Mouse (Mus musculus) lung, adult 2 months (tissue): Measurements from ENCODE around the gene Rnf44. TPM values are rescaled to one million over a fixed set of nuclear protein-coding genes. Genes with fewer than 3 reads are reported as not detected.

ENCODE experiments used
- DNase-seq: peaks from one replicate; pipeline ENCODE4 v3.0.0; 2022
- H3K4me1 ChIP-seq: fragments of 200-500 bp; 2 replicates; pipeline ENCODE4 v1.6.1; 2011; ENCODE audit warnings: low read length; ENCODE audit not compliant: control insufficient read depth, insufficient read depth
- H3K4me3 ChIP-seq: fragments of 200-500 bp; replicated peaks from 2 replicates; pipeline ENCODE3; 2011; ENCODE audit warnings: low read depth, mild to moderate bottlenecking, control low read depth, low read length; ENCODE audit errors: extremely low read depth
- CTCF ChIP-seq: fragments of 200-500 bp; IDR thresholded peaks from 2 replicates; pipeline ENCODE4 v1.5.1; 2011; ENCODE audit warnings: mild to moderate bottlenecking, low read length, control low read depth; ENCODE audit not compliant: insufficient read depth
- POLR2A ChIP-seq: fragments of 200-500 bp; IDR thresholded peaks from 2 replicates; pipeline ENCODE4 v1.6.1; 2011; ENCODE audit warnings: low read depth, mild to moderate bottlenecking, control low read depth, low read length, borderline replicate concordance; ENCODE audit errors: extremely low read depth
- WGBS: fragments of 180-500 bp; shearing (Covaris S2); methylation state at CpG from one replicate; pipeline ENCODE4 v1.1.7; 2018; 5-methylcytosine and 5-hydroxymethylcytosine counted together
- polyA plus RNA-seq: library from polyadenylated mRNA; depleted of rRNA; stranded (reverse); fragments of >200 nt; gene quantifications from 2 replicates; pipeline ENCODE4 v1.2.3, GENCODE M21; 2012

Gene Rnf44
- polyA plus RNA-seq, 1 experiment = 256 TPM

DNA sequence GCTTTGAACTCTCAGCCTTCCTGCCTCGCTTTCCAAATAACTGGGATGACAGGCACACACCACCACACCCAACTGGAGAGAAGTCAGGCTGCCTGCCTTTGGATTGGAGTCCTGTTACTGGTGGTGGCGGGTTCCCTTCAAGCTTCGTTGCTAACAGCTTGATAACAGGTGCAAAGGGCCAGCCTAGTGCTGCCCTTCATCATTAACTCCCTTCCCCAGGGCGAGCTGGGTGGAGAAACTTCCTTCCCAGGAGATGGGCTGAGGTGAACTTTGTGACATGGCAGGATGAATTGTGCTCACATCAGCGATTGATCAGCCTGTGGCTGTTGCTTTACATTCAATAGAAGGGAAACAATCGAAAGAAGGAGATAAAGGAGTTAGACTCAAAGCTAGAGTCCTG lies 11.2 kb upstream of the Rnf44 start:
- TF ChIP-seq POLR2A (no peak), CTCF (no peak)
- WGBS = 42% methylated on average over 6 of the region's 6 CpGs

DNA sequence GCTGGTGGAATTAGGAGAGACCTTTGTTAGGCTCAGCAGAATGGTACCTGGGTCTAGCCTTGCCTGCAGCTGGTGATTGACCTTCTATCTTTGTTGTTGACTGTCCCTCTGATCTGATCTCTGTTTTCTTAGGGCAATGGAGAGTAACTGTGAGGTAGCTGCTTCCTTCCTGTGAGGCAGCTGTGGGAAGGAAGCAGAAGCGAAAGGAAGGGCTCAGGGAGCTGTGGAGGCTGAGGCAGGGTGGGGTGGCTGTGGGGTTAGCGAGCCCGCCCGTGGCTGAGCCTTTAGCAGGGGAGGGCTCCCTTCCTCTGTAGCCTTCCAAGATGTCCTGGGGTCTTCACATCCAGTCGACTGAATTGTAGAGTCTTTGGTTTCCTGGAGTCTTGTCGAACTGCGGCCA lies 8.8 kb upstream of the Rnf44 start:
- no peak for DNase-seq
- H3K4me1 ChIP-seq = no peaks in the 10 kb centered on the region
- WGBS = 28% methylated on average over 7 of the region's 7 CpGs
- no peak overlapping the region for H3K4me3 ChIP-seq
- TF ChIP-seq CTCF = no peak
- no peak for TF ChIP-seq POLR2A

More for the DNA sequence above, 11.2 kb upstream of the Rnf44 start:
- no peak for DNase-seq
- Histone ChIP-seq H3K4me1 (no peaks in the 10 kb centered on the region), H3K4me3 (no peak overlapping the region)

DNA sequence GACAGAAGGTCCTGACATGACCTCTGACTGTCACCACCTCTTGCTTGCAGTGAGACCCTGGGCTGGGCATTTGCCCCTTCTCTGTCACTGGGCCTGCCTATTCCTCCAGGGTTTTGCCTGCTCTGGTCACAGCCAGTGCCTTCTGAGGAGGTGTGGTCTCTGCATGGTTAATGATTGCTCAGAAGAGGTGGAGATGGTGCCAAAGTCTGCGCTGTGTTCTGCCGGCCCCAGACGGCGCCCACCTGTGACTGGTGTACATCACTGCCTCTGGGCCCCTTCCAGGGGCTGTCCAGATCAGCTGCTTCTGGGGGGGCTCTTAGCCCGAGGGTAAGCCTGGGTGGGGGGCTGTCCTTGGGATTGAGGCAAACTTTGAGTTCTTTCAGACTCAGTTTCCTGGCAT lies 7.5 kb upstream of the Rnf44 start, which contains the start of gene Cdhr2:
Gene Cdhr2, plus strand, starts transcription at position 219 of the 400 bp plus-strand sequence.
- DNase-seq = no peak
- 54% methylated on average over 5 of the region's 5 CpGs for WGBS
- TF ChIP-seq CTCF (no peak), POLR2A (no peak)
- no peaks in the 10 kb centered on the region for H3K4me1 ChIP-seq
- H3K4me3 ChIP-seq = no peak within 1 kb of the TSS

DNA sequence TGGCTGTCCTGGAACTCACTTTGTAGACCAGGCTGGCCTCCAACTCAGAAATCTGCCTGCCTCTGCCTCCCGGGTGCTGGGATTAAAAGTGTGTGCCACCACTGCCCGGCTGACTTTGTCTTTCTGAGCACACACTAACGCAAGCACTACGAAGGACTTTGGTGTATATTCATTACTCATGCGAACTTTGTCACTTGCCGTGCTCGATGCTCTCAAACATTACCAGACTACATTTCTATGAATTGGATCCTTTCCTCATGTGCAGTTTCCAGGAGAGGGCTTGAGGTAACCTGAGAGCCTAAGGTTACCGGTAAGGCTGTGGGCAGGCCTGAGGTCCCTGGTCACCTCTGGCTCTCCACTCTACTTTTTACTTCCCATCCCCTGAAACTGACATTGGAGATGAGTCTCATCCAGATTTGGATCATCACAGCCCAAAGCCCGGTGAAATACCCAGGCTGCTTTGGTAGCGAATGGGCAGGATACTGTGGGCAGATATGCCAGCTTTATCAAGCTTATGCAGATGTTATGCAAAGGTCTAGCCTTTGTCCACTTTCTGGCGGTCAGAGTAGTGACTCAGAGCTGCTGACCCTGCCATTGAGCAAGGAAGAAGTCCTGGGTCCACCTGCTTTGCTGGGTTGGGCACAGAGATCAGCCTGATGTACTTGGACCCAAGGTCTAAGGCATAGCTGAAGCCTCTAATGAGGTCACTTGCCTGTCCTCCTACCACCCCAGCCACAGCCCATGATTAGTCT lies 1.9 kb upstream of the Rnf44 start:
- no peak for TF ChIP-seq CTCF
- no peak for TF ChIP-seq POLR2A
- Histone ChIP-seq H3K4me3 (no peak overlapping the region), H3K4me1 (peaks cover 16% of the 10 kb centered on the region)
- 90% methylated on average over 11 of the region's 11 CpGs for WGBS
- DNase-seq = no peak

DNA sequence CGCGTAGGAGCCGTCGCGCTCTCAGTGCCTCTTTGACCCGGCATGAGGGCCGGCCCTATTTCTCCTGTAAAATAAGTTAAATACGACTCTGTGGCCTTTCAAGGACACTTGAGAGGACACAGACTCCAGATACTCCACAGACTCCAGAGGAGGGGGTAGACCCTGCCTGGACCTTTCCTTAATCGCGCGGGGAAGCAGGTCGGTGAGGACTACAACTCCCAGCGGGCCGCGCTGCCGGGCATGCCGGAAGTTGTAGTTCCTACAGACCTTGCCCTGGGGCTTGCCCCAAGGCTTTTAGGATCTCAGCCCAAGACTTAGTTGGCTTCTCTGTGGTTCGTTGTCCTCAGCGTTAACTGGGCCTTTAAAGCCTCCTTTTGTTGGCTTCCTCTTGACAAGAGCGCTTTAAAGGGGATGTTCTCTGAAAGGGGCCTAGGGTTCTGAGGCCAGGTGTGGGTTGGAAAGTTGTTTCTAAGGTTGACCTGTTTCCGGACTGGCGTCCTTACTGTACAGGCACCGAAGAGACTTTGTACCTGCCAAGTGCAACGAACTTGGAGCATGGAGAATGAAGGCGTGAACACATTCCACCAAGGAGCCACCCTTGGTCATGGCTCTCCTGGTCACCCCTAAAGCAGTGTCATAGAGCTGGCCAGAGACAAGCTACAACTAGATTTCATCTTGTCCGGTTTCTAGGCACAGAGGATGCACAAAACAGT lies 797 bp upstream of the Rnf44 start:
- 12% methylated on average over 26 of the region's 26 CpGs for WGBS
- TF ChIP-seq POLR2A = peak; percentile 48; the same call in 1 of the 2 replicates
- TF ChIP-seq CTCF = no peak
- peaks cover 16% of the 10 kb centered on the region for H3K4me1 ChIP-seq
- DNase-seq = peak; percentile 94
- H3K4me3 ChIP-seq = peak overlapping the region; percentile 78

DNA sequence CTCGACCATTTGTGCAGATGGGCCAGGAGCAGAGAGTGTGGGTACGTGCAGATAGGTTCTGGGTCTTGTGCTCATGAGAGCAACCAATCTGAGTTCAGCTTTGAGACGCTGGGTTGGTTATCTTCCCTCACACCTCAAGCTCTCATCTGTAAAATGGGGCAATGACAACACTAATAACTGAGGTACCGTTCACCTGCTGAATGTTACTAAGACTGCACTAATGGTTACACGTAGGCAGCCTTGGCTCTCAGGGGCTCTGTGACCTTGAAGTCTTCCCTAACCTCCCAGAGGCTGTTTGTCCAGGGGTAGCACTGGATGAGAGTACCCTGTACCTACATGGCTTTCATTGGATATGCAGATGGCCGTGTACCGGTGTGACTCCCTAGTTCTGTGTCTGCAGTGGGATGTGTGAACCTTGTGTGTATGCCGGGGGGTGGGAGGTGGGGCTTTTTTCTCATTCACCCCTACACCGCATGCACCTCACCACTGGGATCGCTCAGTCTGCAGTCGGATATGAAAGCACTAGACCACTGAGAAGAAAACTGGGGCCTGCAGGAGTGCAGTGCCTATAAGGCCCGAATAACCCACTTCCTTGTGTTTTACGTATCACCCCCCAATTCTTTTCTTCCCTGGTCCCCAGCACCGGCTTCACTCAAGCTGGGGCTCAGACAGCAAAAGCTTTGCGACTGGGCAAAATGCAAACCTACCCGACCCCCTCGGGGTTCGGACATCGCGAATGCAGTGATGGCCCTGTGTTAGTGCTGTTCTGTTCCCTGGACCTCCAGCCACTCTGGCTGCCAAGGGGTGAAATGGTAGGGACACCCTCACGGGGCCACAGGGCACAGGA lies 773 bp downstream of the Rnf44 start:
- H3K4me3 ChIP-seq = peak overlapping the region; percentile 95
- no peak for TF ChIP-seq POLR2A
- H3K4me1 ChIP-seq = peaks cover 16% of the 10 kb centered on the region
- 7% methylated on average over 21 of the region's 21 CpGs for WGBS
- DNase-seq = no peak

DNA sequence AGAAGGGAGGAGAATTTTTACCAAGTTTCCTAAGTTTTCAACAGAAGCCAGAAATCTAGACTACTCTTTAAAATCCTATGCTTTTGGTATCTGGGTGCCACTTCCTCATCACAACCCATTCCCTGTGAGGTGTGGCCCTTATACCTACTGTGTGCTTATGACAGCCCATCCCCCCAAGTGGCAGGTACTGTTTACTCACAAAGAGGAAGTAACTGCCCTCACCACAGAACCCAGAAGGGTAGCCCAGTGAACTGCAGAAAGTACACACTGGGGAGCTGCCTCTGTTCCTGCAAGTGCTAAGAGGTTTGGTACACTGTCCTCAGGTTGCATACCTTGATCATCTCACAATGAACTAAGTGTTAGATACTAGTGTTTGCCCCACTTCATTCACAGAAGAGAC lies 2.0 kb downstream of the Rnf44 start:
- H3K4me3 ChIP-seq = no peak overlapping the region
- no peak for DNase-seq

DNA sequence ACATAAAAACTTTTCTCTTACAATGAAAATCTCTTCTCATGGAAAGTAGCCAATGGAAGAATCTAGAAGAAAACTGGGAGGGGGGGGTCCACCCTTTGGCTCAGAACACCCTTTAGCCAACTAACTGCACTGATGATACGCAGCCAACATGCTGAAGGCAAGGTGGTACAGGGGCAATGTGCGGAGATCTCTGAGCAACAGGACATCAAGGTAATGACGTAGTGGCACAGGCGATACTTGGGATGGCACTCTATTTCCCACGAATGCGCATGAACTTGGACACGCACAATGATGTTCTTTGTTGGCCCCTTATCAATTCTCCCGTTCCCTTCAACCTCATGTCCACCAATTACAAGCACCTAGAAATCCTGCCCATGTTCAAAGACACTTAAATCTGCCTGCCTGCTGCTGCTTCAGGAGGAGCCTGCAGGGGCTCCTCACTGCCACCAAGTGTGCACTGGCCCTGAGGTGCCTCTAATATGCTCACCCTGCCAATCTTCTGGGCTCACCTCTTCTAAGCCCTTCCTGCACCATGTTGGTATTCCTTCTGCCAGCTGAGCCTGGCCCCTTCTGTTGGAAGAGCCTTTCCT lies 3.5 kb downstream of the Rnf44 start:
- peaks cover 27% of the 10 kb centered on the region for H3K4me1 ChIP-seq
- DNase-seq = no peak
- 88% methylated on average over 8 of the region's 8 CpGs for WGBS
- TF ChIP-seq POLR2A (no peak), CTCF (no peak)
- H3K4me3 ChIP-seq = no peak overlapping the region

More for the DNA sequence above, 2.0 kb downstream of the Rnf44 start:
- no peak for TF ChIP-seq POLR2A
- TF ChIP-seq CTCF = no peak
- peaks cover 16% of the 10 kb centered on the region for H3K4me1 ChIP-seq

DNA sequence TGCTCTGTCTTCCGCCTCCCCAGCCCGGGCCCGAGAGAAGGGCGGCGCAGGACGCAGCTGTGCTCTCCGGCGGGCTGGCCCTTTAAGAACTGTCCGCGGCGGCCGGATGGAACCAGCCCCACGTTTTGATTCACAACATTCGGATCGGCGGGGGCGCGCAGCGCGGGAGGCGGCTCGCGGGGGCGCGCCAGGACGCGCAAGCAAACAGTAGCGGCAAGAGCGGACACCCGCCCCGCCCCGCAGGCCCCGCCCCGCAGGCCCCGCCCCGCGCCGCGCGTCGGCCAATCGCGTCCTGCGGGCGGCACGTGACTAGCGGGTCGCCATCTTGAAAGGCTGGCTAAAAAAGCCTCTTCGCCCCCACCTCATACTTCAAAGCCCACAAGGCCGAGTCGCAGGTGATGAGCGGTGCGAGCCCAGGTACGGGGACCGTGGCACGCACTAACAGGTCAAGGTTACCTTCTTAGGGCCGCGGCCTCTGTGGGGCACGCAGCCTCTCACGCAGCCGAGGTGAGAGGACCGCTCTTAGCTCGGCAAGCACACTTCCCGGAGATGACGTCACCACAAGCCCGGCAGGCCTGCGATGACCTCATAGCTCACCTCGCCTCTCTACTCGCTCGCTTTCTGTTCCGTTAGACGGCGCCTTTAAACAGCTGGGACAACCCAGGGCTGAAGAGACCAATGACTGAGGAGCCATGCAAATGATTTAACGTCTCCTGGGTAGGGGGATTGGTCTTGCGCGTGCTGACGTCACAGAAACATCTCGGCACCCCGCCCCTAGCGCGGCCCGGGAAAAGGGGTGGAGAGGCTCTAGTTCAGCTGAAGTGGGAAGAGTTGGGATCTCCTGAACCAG lies 5.9 kb downstream of the Rnf44 start:
- Histone ChIP-seq H3K4me1 (peaks cover 29% of the 10 kb centered on the region), H3K4me3 (peak overlapping the region; percentile 97)
- DNase-seq = peak; percentile 95
- TF ChIP-seq POLR2A (peak; percentile 84; the same call in 1 of the 2 replicates), CTCF (no peak)
- WGBS = under 1% methylated on average over 82 of the region's 82 CpGs
